Mouse (Mus musculus) hindbrain, embryonic 10.5 days (tissue): ENCODE results near the gene Acsl3. TPM values are rescaled to one million over a fixed set of nuclear protein-coding genes. Genes with fewer than 3 reads are reported as not detected.

Source experiments
- DNase-seq: peaks from one replicate; pipeline ENCODE4 v3.0.0-alpha.2; 2017; ENCODE audit warnings: low spot score
- H3K27ac ChIP-seq: fragments of 300-500 bp; sonication (generic); 2 replicates; pipeline ENCODE4 v1.5.1; 2016; ENCODE audit warnings: mild to moderate bottlenecking, moderate library complexity
- H3K27me3 ChIP-seq: fragments of 300-500 bp; sonication (generic); 2 replicates; pipeline ENCODE4 v1.6.1; 2016; ENCODE audit warnings: mild to moderate bottlenecking; ENCODE audit not compliant: poor library complexity, insufficient read depth, severe bottlenecking
- H3K36me3 ChIP-seq: fragments of 300-500 bp; sonication (generic); 2 replicates; pipeline ENCODE4 v1.6.1; 2016; ENCODE audit warnings: mild to moderate bottlenecking, moderate library complexity
- H3K4me1 ChIP-seq: fragments of 300-500 bp; sonication (generic); replicated peaks from 2 replicates; pipeline ENCODE4 v1.6.1; 2016; ENCODE audit warnings: mild to moderate bottlenecking
- H3K4me3 ChIP-seq: fragments of 300-500 bp; sonication (generic); 2 replicates; pipeline ENCODE4 v1.5.1; 2016; ENCODE audit warnings: mild to moderate bottlenecking, moderate library complexity
- H3K9me3 ChIP-seq: fragments of 300-500 bp; sonication (generic); 2 replicates; pipeline ENCODE4 v1.6.1; 2016; ENCODE audit warnings: mild to moderate bottlenecking, moderate library complexity
- WGBS: fragments of 180-500 bp; shearing (Covaris S2); methylation state at CpG from one replicate; pipeline ENCODE4 v1.1.7; 2016; 5-methylcytosine and 5-hydroxymethylcytosine counted together
- polyA plus RNA-seq: library from polyadenylated mRNA; unstranded; fragments of >200 nt; fragmentation: Nextera tagmentation; extraction: Ambion mirVana; gene quantifications from 2 replicates; pipeline ENCODE4 v1.2.1, GENCODE M21; 2016

Gene Acsl3
- polyA plus RNA-seq, result 62.1 and 74.8 TPM in 2 replicates

DNA sequence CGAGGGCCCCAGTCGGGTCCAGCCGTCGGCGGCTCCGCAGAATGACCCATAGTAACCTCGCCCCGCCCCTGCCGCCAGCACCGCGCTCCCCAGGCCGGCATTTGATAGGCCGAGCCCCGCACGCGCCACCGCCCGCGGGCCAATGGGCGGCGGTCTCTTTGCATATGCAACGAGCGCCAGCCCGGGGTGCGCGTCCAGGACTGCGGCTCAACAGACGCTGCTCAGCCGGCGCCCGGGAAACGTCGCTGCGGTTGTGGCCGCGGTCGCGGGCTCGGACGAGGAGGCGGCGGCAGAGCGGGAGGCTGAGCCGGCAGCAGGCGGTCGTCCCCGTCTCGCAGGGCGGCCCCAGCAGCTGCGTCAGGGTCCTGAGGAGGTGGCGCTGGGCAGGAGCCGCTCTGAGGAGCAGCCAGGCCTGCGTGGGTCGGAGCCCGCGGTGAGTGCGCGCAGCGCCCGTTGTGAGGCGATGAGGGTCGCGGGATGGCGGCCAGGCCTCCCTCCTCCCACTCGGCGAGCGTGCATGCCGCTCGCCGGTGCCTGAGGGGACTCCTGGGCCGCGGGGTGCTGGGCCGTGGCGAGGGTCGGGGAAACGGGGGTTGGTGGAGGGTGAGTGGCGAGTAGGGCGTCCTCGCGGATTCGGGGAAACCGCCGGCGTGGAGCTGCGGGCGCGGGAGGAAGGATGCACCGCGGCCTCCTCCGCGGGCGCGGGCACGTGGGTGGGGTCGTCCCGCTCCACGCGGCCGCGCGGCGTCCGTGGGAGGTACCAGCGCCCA, at the start of gene Acsl3, which contains the start of gene Utp14b:
Gene Acsl3, plus strand, starts transcription at position 155 of the 770 bp plus-strand sequence.
Gene Utp14b, plus strand, starts transcription at position 368 of the 770 bp plus-strand sequence.
- DNase-seq, result peak; percentile 98
- Histone ChIP-seq H3K4me3 (peak within 1 kb of the TSS; percentile 98), H3K27ac (peak within 1 kb of the TSS; percentile 99), H3K36me3 (0 out of 2 replicates have a peak, but pooled peaks cover 3% of the 10 kb centered on the region), H3K4me1 (peaks cover 39% of the 10 kb centered on the region), H3K9me3 (no peaks in the 10 kb centered on the region), H3K27me3 (no peaks in the 10 kb centered on the region)
- under 1% methylated on average over 104 of the region's 104 CpGs for WGBS

DNA sequence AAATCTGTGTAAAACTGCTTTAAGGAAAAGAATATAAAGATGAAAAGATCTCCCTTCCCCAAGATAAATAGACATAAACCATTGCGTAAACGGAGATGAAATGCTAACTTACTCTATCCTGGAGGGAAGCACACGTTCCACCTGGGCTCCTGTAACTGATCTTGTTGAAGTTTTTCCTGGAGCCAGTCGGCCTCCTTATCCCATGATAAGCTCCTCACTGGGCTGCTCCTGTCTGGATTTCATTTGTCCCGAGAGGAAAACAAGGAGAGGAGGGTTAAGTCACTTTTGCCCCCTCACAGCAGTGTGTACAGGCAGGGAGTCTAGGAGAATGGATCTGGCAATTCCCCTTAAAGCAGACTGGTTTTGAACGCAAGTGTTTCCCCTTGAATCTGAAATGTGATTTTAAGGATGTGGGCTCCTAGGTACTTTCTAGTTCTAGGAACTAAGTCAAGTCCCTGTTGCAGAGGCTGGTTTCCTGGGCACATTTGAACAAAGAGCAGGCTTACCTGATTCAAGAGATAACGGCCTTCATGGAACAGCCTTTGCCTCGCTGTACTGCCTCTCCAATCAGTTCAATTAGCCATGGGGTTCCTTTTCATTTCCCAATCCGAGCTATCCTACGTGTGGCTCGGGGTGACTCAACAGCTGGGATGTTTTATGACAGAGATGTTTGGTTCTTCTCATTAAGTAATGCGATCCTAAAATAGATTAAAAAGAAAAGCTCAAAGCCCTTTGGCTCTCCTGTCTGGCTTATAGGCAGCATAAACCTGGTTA, 48.3 kb upstream of the Acsl3 start:
- H3K27ac ChIP-seq, result peak overlapping the region; percentile 24; the same call in 1 of the 2 replicates

DNA sequence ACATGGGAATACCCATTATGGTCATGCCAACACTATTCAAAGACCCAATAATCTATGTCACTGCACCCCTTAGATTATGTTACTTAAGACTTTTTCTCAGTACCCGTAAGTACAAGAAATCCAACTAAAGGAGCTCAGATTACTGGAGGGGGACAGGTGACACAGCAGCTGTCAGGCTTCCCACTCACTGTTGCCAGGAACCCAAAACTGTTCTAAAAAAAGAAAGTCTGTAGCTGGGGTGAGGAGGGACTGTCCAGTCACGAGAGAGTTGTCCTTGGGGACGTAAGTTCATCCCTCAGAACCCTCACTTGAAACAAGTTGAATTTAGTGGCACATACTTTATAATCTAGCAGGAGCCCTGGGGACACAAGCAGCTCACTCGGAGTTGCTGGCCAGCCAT, 46.6 kb upstream of the Acsl3 start:
- Histone ChIP-seq H3K4me3 (no peak overlapping the region), H3K9me3 (no peaks in the 10 kb centered on the region), H3K27me3 (no peaks in the 10 kb centered on the region), H3K36me3 (no peaks in the 10 kb centered on the region), H3K27ac (no peak overlapping the region), H3K4me1 (peaks cover 6% of the 10 kb centered on the region; the same call in 1 of the 2 replicates)
- no peak for DNase-seq
- WGBS, result 62% methylated on average over 4 of the region's 4 CpGs

More for the DNA sequence above, 48.3 kb upstream of the Acsl3 start:
- 36% methylated on average over 12 of the region's 12 CpGs for WGBS
- Histone ChIP-seq H3K27me3 (no peaks in the 10 kb centered on the region), H3K4me1 (peaks cover 6% of the 10 kb centered on the region; the same call in 1 of the 2 replicates), H3K36me3 (no peaks in the 10 kb centered on the region), H3K9me3 (no peaks in the 10 kb centered on the region), H3K4me3 (no peak overlapping the region)
- no peak for DNase-seq

DNA sequence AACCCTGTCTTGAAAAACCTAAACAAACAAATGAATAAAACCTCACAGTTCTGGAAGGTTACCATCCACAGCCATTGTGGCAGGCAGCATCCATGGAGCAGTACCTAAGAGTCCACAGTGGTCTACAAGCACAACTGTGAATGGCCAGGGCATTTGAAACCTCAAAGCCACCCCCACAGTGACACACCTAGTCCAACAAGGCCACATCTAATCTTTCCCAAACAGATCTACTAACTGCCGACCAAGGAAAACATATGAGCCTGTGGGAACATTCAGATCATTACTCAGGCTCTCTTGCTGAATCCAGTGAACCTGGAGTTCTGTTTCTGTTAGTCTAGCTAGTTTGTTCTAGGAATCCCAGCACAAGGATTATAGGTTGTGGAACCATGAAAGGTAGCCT, 44.7 kb upstream of the Acsl3 start:
- H3K36me3 ChIP-seq, result no peaks in the 10 kb centered on the region
- no peak for DNase-seq
- no peaks in the 10 kb centered on the region for H3K27me3 ChIP-seq
- H3K9me3 ChIP-seq, result no peaks in the 10 kb centered on the region
- H3K4me3 ChIP-seq, result no peak overlapping the region
- WGBS, result 80% methylated on average over 1 of the region's 1 CpGs
- H3K27ac ChIP-seq, result no peak overlapping the region
- H3K4me1 ChIP-seq, result peaks cover 6% of the 10 kb centered on the region; the same call in 1 of the 2 replicates

- no peak for DNase-seq
- Histone ChIP-seq H3K27ac (no peak overlapping the region), H3K4me1 (no peaks in the 10 kb centered on the region), H3K36me3 (no peaks in the 10 kb centered on the region), H3K9me3 (no peaks in the 10 kb centered on the region), H3K4me3 (no peak overlapping the region), H3K27me3 (no peaks in the 10 kb centered on the region)
- WGBS, result 93% methylated on average over 2 of the region's 2 CpGs
These were observed 33.3 kb upstream of the Acsl3 start for GRCm38 (mm10) chr1:78624352-78624751.

DNA sequence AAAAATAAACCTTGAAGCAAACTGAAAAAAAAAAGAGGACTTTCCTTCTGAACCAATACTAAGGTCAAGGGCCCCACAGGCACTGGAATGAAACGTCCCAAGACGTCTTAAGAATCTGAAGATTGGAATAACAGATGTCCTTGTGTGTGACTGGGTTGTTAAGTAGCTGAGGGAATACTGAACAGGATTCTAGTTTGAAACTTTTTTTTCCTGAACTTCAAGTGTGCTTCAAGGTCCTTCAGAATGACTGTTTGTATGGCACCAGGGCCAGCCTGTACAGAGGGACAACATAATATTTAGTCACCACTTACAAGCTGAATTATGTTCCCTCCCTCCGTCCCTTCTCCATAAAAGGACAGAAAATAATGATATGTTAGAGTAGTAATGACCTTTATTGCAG, 23.1 kb upstream of the Acsl3 start:
- 75% methylated on average over 3 of the region's 3 CpGs for WGBS
- H3K9me3 ChIP-seq, result no peaks in the 10 kb centered on the region
- no peak overlapping the region for H3K4me3 ChIP-seq
- no peak for DNase-seq
- H3K36me3 ChIP-seq, result no peaks in the 10 kb centered on the region
- H3K4me1 ChIP-seq, result no peaks in the 10 kb centered on the region
- no peaks in the 10 kb centered on the region for H3K27me3 ChIP-seq
- no peak overlapping the region for H3K27ac ChIP-seq

GRCm38 (mm10) chr1:78640871-78641270, 16.8 kb upstream of the Acsl3 start:
- Histone ChIP-seq H3K27ac (no peak overlapping the region), H3K4me3 (no peak overlapping the region), H3K4me1 (no peaks in the 10 kb centered on the region), H3K27me3 (no peaks in the 10 kb centered on the region), H3K9me3 (no peaks in the 10 kb centered on the region), H3K36me3 (no peaks in the 10 kb centered on the region)
- no peak for DNase-seq

DNA sequence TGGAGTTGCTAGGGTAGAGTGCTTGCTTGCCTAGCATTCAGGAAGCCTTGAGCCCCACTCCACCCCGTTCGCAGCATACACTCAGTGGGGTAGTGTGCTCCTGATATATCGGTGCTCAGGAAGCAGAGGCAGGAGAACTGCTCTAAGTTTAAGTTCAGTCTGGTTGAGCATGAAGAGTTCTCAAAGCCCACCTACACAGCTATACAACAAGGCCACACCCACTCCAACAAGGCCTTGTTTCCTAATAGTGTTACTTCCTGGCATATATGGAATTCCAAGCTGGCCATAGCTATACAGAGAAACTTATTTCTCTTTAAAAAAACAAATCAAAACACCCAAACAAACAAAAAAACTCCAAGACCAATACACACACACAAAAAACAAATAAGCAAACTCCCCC, 15.8 kb upstream of the Acsl3 start:
- H3K36me3 ChIP-seq, result no peaks in the 10 kb centered on the region
- no peak overlapping the region for H3K27ac ChIP-seq
- H3K9me3 ChIP-seq, result no peaks in the 10 kb centered on the region
- H3K27me3 ChIP-seq, result no peaks in the 10 kb centered on the region
- WGBS, result 91% methylated on average over 3 of the region's 3 CpGs
- no peaks in the 10 kb centered on the region for H3K4me1 ChIP-seq
- H3K4me3 ChIP-seq, result no peak overlapping the region
- DNase-seq, result no peak

GRCm38 (mm10) chr1:78642197-78642596, 15.4 kb upstream of the Acsl3 start:
- DNase-seq, result no peak
- H3K27me3 ChIP-seq, result no peaks in the 10 kb centered on the region
- WGBS, result 89% methylated on average over 2 of the region's 2 CpGs

DNA sequence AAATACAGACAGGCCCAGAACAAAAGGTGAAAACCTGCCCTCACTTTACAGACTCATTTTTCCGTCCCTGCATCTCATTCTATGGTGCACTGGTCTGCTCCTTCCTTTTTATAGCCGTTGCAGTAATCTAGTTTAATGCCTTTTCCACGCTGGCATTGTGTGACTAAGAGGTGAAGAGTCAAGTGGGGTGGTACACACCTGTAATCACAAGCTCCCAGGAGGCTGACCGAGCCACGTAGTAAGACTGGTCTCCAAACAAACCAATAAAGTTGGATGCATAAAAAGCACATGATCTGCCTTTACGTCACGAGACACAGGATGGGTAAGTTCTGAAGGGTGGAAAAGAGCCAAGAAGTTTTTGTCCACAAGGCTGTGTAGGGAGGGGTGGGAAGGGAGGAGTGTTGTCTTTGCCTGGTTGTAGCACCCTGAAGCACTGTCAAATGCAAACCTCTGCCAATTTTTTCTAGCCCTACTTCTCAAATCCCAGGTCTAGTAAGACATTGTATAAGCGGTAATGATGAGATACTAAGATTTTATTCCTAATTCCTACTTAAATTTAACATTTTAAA, 10.2 kb upstream of the Acsl3 start:
- no peaks in the 10 kb centered on the region for H3K36me3 ChIP-seq
- no peak for DNase-seq
- H3K4me1 ChIP-seq, result peaks cover 13% of the 10 kb centered on the region
- no peaks in the 10 kb centered on the region for H3K27me3 ChIP-seq
- WGBS, result 77% methylated on average over 8 of the region's 8 CpGs
- H3K4me3 ChIP-seq, result no peak overlapping the region
- H3K27ac ChIP-seq, result no peak overlapping the region
- no peaks in the 10 kb centered on the region for H3K9me3 ChIP-seq

More at GRCm38 (mm10) chr1:78642197-78642596, 15.4 kb upstream of the Acsl3 start:
- no peak overlapping the region for H3K27ac ChIP-seq
- no peaks in the 10 kb centered on the region for H3K4me1 ChIP-seq
- H3K4me3 ChIP-seq, result no peak overlapping the region
- H3K9me3 ChIP-seq, result no peaks in the 10 kb centered on the region
- no peaks in the 10 kb centered on the region for H3K36me3 ChIP-seq

GRCm38 (mm10) chr1:78649269-78650061, 8.2 kb upstream of the Acsl3 start:
- H3K9me3 ChIP-seq, result no peaks in the 10 kb centered on the region
- no peaks in the 10 kb centered on the region for H3K27me3 ChIP-seq
- WGBS, result 40% methylated on average over 6 of the region's 6 CpGs
- H3K4me3 ChIP-seq, result no peak overlapping the region
- DNase-seq, result no peak
- H3K4me1 ChIP-seq, result peaks cover 13% of the 10 kb centered on the region
- peak overlapping the region; percentile 62 for H3K27ac ChIP-seq
- no peaks in the 10 kb centered on the region for H3K36me3 ChIP-seq

DNA sequence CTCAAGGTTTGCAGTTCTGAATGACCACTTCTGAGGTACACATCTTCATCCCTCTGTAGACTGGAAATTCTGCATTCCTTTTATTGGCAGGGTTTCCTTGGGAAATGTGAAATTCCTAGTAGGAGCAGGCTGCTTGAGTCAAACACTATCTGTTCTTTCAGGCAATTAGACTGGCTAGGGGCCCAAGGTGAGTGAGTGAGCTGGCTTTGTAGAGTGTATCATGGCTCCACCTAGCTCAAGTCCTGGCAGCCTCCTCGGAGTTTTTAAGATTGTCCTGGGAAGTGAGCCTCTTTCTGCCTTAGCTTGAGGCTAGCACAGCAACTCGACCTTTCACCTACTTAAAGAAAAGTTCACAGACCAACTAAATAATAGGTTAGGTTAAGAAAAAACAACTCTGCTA, 1.2 kb upstream of the Acsl3 start:
- H3K36me3 ChIP-seq, result no peaks in the 10 kb centered on the region
- H3K27ac ChIP-seq, result 0 out of 2 replicates have a peak overlapping the region, but pooled peaks have one; percentile 59
- no peaks in the 10 kb centered on the region for H3K9me3 ChIP-seq
- DNase-seq, result peak; percentile 14
- H3K4me3 ChIP-seq, result no peak overlapping the region
- peaks cover 38% of the 10 kb centered on the region for H3K4me1 ChIP-seq
- H3K27me3 ChIP-seq, result no peaks in the 10 kb centered on the region
- WGBS, result 14% methylated on average over 2 of the region's 2 CpGs
